Mouse (Mus musculus) lung, embryonic 14.5 days (tissue): ENCODE measurements around the gene Serpinh1. TPM values are rescaled to one million over a fixed set of nuclear protein-coding genes. Genes with fewer than 3 reads are reported as not detected.

Experiments used
- ATAC-seq: fragments of 200-750 bp; cut with Nextera tagmentation; 2 replicates; pipeline ENCODE4 v1.8.0; 2017; ENCODE audit warnings: mild to moderate bottlenecking, moderate TSS enrichment, moderate library complexity; ENCODE audit not compliant: insufficient read depth
- DNase-seq: peaks from one replicate; pipeline ENCODE4 v3.0.0-alpha.2; 2015
- H3K27ac ChIP-seq: fragments of 300-500 bp; sonication (generic); 2 replicates; pipeline ENCODE4 v1.5.1; 2014; ENCODE audit warnings: low read depth, mild to moderate bottlenecking, moderate library complexity
- H3K27me3 ChIP-seq: fragments of 300-500 bp; sonication (generic); 2 replicates; pipeline ENCODE4 v1.6.1; 2014; ENCODE audit warnings: low read length, control low read depth; ENCODE audit not compliant: insufficient read depth
- H3K36me3 ChIP-seq: fragments of 300-500 bp; sonication (generic); 2 replicates; pipeline ENCODE4 v1.6.1; 2014; ENCODE audit warnings: control low read depth; ENCODE audit not compliant: insufficient read depth
- H3K4me1 ChIP-seq: fragments of 300-500 bp; sonication (generic); 2 replicates; pipeline ENCODE4 v1.6.1; 2014; ENCODE audit warnings: antibody characterized with exemption, control low read depth; ENCODE audit not compliant: insufficient read depth
- H3K4me2 ChIP-seq: fragments of 300-500 bp; sonication (generic); 2 replicates; pipeline ENCODE4 v1.6.1; 2014; ENCODE audit warnings: mild to moderate bottlenecking
- H3K4me3 ChIP-seq: fragments of 300-500 bp; sonication (generic); 2 replicates; pipeline ENCODE4 v1.5.1; 2014; ENCODE audit warnings: low read depth, low read length
- H3K9ac ChIP-seq: fragments of 300-500 bp; sonication (generic); 2 replicates; pipeline ENCODE4 v1.6.1; 2014
- H3K9me3 ChIP-seq: fragments of 300-500 bp; sonication (generic); 2 replicates; pipeline ENCODE4 v1.6.1; 2016; ENCODE audit warnings: low read depth, low read length, control low read depth
- CTCF ChIP-seq: IDR thresholded peaks from 2 replicates; pipeline ENCODE4 v1.5.1; 2016; ENCODE audit warnings: antibody characterized with exemption, low read depth
- WGBS: fragments of 180-500 bp; shearing (Covaris S2); extraction: QIAGEN DNeasy Blood & Tissue Kit; methylation state at CpG from one replicate; pipeline ENCODE4 v1.1.7; 2014; 5-methylcytosine and 5-hydroxymethylcytosine counted together
- polyA plus RNA-seq: library from polyadenylated mRNA; unstranded; fragments of >200 nt; fragmentation: Nextera tagmentation; extraction: Ambion mirVana; gene quantifications from 2 replicates; pipeline ENCODE4 v1.2.1, GENCODE M21; 2014

Gene Serpinh1
- polyA plus RNA-seq, 1 experiment from 2014 or later: 691 TPM

DNA sequence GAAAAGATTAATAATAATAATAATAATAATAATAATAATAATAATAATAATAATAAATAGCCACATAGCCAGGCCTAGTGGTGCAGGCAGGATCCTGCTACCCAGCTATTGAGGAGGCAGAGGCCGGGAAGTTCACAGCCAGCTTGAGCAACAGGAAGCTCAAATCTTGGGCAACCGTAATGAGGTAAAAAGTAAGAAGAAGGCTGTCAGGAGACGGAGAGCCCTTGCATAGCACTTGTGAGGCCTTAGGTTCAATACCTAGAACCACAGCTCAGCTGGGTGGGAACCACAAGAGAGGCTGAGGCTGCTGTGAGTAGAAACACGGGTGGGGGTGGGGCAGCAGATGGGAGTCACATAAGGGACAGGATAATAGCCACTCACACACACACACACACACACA lies 38.5 kb downstream of the Serpinh1 start:
- Histone ChIP-seq H3K4me2 (no peak overlapping the region), H3K9me3 (no peaks in the 10 kb centered on the region), H3K9ac (no peak overlapping the region), H3K36me3 (no peaks in the 10 kb centered on the region), H3K4me3 (no peak overlapping the region), H3K27ac (no peak overlapping the region), H3K27me3 (no peaks in the 10 kb centered on the region), H3K4me1 (peaks cover 13% of the 10 kb centered on the region; the same call in 1 of the 2 replicates)
- 73% methylated on average over 4 of the region's 4 CpGs for WGBS
- DNase-seq: no peak
- ATAC-seq: no peak
- no peak for TF ChIP-seq CTCF

DNA sequence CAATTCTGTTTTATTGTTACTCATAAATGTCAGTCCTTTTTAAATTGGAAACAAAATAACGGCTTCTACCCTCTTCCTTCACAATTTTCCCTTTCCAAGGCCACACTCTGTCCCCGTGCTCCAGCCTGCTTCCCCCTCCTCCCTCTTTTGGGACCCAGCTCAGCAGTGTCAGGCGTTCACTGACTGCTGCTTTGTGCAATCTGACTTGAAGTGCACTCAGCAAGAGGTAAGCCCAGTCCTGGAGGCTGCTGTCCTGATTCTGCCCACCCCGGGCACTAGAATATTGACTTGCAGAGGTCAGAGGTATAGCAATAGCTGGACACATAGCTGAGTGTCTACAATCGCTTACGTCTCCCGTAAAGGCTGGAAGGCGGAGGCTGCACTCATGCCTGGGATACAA lies 39.8 kb downstream of the Serpinh1 start:
- DNase-seq (no peak), ATAC-seq (no peak)
- Histone ChIP-seq H3K9ac (no peak overlapping the region), H3K4me3 (no peak overlapping the region), H3K27ac (no peak overlapping the region), H3K4me1 (peaks cover 13% of the 10 kb centered on the region; the same call in 1 of the 2 replicates), H3K9me3 (no peaks in the 10 kb centered on the region), H3K36me3 (no peaks in the 10 kb centered on the region), H3K27me3 (no peaks in the 10 kb centered on the region), H3K4me2 (no peak overlapping the region)
- no peak for TF ChIP-seq CTCF
- 48% methylated on average over 8 of the region's 8 CpGs for WGBS

GRCm38 (mm10) chr7:99312671-99313143 lies 40.3 kb downstream of the Serpinh1 start:
- DNase-seq (peak; percentile 71), ATAC-seq (peak; percentile 74)
- Histone ChIP-seq H3K27ac (no peak overlapping the region), H3K36me3 (no peaks in the 10 kb centered on the region), H3K4me1 (peaks cover 13% of the 10 kb centered on the region; the same call in 1 of the 2 replicates), H3K4me3 (no peak overlapping the region), H3K4me2 (no peak overlapping the region), H3K9ac (no peak overlapping the region), H3K9me3 (no peaks in the 10 kb centered on the region), H3K27me3 (no peaks in the 10 kb centered on the region)
- no peak for TF ChIP-seq CTCF
- WGBS: 23% methylated on average over 8 of the region's 8 CpGs

DNA sequence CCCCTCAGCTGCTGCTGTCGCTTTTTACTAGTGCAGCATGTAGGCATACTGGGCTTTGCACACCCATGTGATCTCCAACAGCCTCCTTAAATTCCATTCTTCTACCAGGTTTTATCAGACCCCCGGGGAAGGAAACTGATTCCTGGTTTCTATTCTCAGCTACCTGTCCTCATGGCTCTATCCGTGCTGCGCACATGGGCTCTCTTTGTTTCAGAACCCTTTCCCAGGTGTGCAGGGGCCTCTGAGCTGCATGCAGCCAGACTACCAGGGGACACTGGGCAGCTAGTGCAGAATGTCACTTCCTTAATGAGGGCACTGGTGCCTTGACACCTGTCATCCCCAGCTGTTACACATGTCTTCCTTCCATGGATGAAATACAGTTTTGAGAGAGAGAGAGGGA lies 41.0 kb downstream of the Serpinh1 start:
- Histone ChIP-seq H3K27ac (no peak overlapping the region), H3K9ac (no peak overlapping the region), H3K4me1 (peaks cover 13% of the 10 kb centered on the region; the same call in 1 of the 2 replicates), H3K27me3 (no peaks in the 10 kb centered on the region), H3K36me3 (no peaks in the 10 kb centered on the region), H3K4me2 (no peak overlapping the region), H3K9me3 (no peaks in the 10 kb centered on the region), H3K4me3 (no peak overlapping the region)
- no peak for DNase-seq
- TF ChIP-seq CTCF: no peak
- WGBS: 52% methylated on average over 4 of the region's 4 CpGs
- peak; percentile 13; the same call in 1 of the 2 replicates for ATAC-seq

DNA sequence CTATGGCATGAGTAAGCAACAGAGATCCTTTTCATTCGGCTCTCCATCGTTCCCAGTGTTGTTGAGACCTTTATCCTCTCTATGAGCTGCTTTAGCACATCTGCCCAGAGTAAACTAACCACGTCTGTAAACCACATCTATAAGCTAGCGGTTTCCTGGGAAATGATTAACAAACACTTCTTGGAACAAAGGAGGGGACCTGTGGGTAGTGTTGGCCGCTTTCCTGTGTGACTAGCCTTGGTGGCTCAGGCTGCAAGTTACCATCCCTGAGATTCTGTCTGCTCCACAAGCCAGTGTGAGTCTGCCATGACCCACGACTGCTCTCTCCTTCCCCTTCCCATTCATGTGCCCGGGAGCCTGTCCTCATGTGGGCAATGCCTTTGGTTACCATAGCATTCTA lies 41.6 kb downstream of the Serpinh1 start:
- no peak overlapping the region for H3K4me3 ChIP-seq
- ATAC-seq: no peak
- 37% methylated on average over 7 of the region's 7 CpGs for WGBS
- TF ChIP-seq CTCF: no peak
- H3K9ac ChIP-seq: no peak overlapping the region
- H3K4me1 ChIP-seq: peaks cover 16% of the 10 kb centered on the region
- H3K9me3 ChIP-seq: no peaks in the 10 kb centered on the region
- H3K4me2 ChIP-seq: no peak overlapping the region
- no peaks in the 10 kb centered on the region for H3K27me3 ChIP-seq
- H3K36me3 ChIP-seq: no peaks in the 10 kb centered on the region
- H3K27ac ChIP-seq: no peak overlapping the region
- no peak for DNase-seq

DNA sequence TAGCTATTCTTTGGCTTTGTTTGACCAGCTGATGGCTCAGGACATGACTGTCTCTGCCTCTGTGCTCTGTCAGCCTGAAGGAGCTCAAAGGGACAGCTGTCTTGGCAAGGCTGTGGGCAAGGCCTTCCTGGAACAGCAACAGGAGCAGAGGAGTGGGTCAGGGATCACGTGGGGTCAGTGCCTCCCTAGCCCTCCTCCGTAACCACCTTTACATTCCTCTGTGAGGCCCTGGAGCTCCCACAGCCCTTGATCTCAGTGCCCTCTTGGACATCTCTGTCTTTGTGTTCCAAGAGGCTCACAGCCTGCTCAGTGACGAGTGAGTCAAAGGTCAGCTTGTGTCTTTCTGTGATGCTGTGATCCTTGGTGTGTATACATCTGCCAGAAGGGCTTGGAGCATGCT lies 46.4 kb downstream of the Serpinh1 start:
- Histone ChIP-seq H3K4me3 (no peak overlapping the region), H3K9ac (no peak overlapping the region), H3K4me1 (peaks cover 10% of the 10 kb centered on the region), H3K27me3 (no peaks in the 10 kb centered on the region), H3K4me2 (no peak overlapping the region), H3K27ac (no peak overlapping the region), H3K9me3 (no peaks in the 10 kb centered on the region), H3K36me3 (no peaks in the 10 kb centered on the region)
- ATAC-seq (no peak), DNase-seq (no peak)
- TF ChIP-seq CTCF: no peak
- WGBS: 42% methylated on average over 3 of the region's 3 CpGs

DNA sequence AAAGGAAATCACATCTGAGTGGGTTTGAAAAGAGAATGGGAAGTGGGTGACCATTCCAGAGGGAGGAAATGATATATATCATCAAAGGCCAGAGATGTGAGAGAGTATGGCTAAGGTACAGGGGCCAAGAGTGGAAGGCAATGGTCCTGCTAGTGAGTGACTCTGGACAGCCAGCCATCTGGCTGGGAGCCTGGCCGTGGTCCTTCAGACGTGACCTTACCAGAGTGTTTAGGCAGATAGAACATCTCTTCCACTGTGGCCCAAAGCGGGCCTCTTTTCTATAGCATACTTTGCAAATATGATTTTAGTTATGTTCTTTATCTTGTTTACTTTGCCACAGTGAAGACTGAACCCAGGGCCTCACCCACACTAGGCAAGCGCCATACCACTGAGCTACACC lies 47.4 kb downstream of the Serpinh1 start:
- ATAC-seq (no peak), DNase-seq (no peak)
- Histone ChIP-seq H3K9ac (no peak overlapping the region), H3K4me1 (peaks cover 7% of the 10 kb centered on the region; the same call in 1 of the 2 replicates), H3K9me3 (no peaks in the 10 kb centered on the region), H3K27ac (no peak overlapping the region), H3K4me3 (no peak overlapping the region), H3K27me3 (no peaks in the 10 kb centered on the region), H3K4me2 (no peak overlapping the region), H3K36me3 (no peaks in the 10 kb centered on the region)
- WGBS: 61% methylated on average over 4 of the region's 4 CpGs
- TF ChIP-seq CTCF: no peak
